Comparison of ENCODE assay signal across 8 mouse cellular contexts in the genomic region with DNA sequence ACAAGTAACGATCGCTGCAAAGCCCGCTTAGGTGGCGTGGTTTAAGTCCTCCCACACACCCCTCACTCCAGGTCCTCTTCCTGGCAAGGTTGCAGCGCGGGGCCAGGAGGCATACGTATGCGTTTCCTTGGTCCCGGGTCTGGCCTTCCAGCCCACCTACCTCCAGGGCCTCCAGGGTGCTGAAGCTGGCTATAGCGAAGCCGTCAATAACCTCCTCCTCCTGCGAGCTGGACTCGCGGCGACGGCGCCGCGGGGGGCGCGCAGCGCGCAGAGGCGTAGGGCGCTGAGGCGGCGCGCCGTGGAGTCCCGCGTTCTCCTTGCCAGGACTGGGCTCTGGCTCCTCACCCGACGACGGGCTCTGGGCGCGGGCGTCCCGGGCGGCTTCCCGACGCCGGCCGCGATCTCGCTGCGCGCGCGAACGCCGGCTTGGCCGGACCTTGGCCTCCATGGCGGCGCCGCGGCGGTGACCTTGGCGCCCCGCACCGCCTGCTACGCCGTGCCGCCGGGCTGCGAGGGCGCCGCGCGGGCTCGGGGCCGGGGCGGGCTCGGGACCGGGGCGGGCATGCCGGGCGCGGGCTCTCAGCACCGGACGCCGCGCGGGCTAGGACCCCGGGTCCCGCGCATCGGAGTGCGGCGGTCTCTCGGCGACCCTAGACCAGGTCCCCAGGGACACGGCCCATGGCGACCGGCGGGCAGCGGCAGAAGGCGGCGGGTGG. TPM values are rescaled to one million over a fixed set of nuclear protein-coding genes. Genes with fewer than 3 reads are reported as not detected.
DNase-seq lines count a peak whose midpoint lies in the region; ATAC-seq and TF ChIP-seq lines count a peak whose summit lies in the region.

No protein-coding gene starts in this region.

- peak overlapping the region; percentile 88 for H3K4me3 ChIP-seq in left cerebral cortex, adult 2 months
- peak overlapping the region; percentile 81 for H3K4me3 ChIP-seq in brown adipose tissue, adult 24 weeks (ENCODE audit: insufficient read depth, low read depth, low read length)
- H3K4me3 ChIP-seq in forebrain, embryonic 11.5 days (ENCODE audit: low read depth, low read length) = peak overlapping the region; percentile 95
- H3K4me3 ChIP-seq in intestine, embryonic 15.5 days (replicated peaks) = peak overlapping the region; percentile 98
- peak overlapping the region; percentile 89 for H3K4me3 ChIP-seq in lung, embryonic 16.5 days (ENCODE audit: low read length)

- peak overlapping the region; percentile 99 for H3K4me2 ChIP-seq in forebrain, embryonic 11.5 days (ENCODE audit: low read depth, low read length, severe bottlenecking)
- peak overlapping the region; percentile 89 for H3K4me2 ChIP-seq in intestine, embryonic 15.5 days (replicated peaks)
- peak overlapping the region; percentile 67 for H3K4me2 ChIP-seq in lung, embryonic 16.5 days (ENCODE audit: low read depth, low read length)

- peaks cover 18% of the 10 kb centered on the region for H3K4me1 ChIP-seq in brown adipose tissue, adult 24 weeks (ENCODE audit: control insufficient read depth, insufficient read depth, insufficient read length, low read length)
- H3K4me1 ChIP-seq in forebrain, embryonic 11.5 days (replicated peaks; ENCODE audit: control insufficient read depth, insufficient read depth, low read length) = peaks cover 10% of the 10 kb centered on the region; the same call in 1 of the 2 replicates
- H3K4me1 ChIP-seq in intestine, embryonic 15.5 days (replicated peaks) = peaks cover 19% of the 10 kb centered on the region
- H3K4me1 ChIP-seq in lung, embryonic 16.5 days (replicated peaks; ENCODE audit: control insufficient read depth, insufficient read depth, low read length) = peaks cover 13% of the 10 kb centered on the region

- H3K36me3 ChIP-seq in forebrain, embryonic 11.5 days (ENCODE audit: control insufficient read depth, insufficient read depth, low read length) = no peaks in the 10 kb centered on the region
- H3K36me3 ChIP-seq in intestine, embryonic 15.5 days = no peaks in the 10 kb centered on the region
- no peaks in the 10 kb centered on the region for H3K36me3 ChIP-seq in lung, embryonic 16.5 days (ENCODE audit: control insufficient read depth, insufficient read depth, low read length)

- intact Hi-C loops in left cerebral cortex, adult 2 months (cut with DNase I) = no loop called here

- under 1% methylated on average over 75 of the region's 98 CpGs for WGBS in forebrain, embryonic 11.5 days
- under 1% methylated on average over 95 of the region's 98 CpGs for WGBS in intestine, embryonic 15.5 days
- WGBS in lung, embryonic 16.5 days = under 1% methylated on average over 95 of the region's 98 CpGs

- TF ChIP-seq CTCF in left cerebral cortex, adult 2 months (IDR thresholded peaks at IDR 0.05) = no peak

- peak overlapping the region; percentile 83 for H3K27ac ChIP-seq in left cerebral cortex, adult 2 months
- H3K27ac ChIP-seq in brown adipose tissue, adult 24 weeks (replicated peaks; ENCODE audit: low read depth, low read length) = peak overlapping the region; percentile 69
- no peak overlapping the region for H3K27ac ChIP-seq in forebrain, embryonic 11.5 days (ENCODE audit: low read depth, low read length)
- peak overlapping the region; percentile 71 for H3K27ac ChIP-seq in intestine, embryonic 15.5 days
- peak overlapping the region; percentile 77 for H3K27ac ChIP-seq in lung, embryonic 16.5 days (ENCODE audit: low read length)

- peaks cover 2% of the 10 kb centered on the region; the same call in 1 of the 2 replicates for H3K27me3 ChIP-seq in forebrain, embryonic 11.5 days (ENCODE audit: control insufficient read depth, insufficient read depth, low read length)
- no peaks in the 10 kb centered on the region for H3K27me3 ChIP-seq in intestine, embryonic 15.5 days (replicated peaks)
- no peaks in the 10 kb centered on the region for H3K27me3 ChIP-seq in lung, embryonic 16.5 days (ENCODE audit: control insufficient read depth, insufficient read depth, low read depth, low read length)

- no peak for DNase-seq in left cerebral cortex, adult 2 months (ENCODE audit: extremely low spot score in 1 of 2, low spot score in 2 of 2)
- no peak for DNase-seq in left cerebral cortex, adult 11 months (ENCODE audit: low spot score)
- peak; percentile 61 for DNase-seq in forebrain, embryonic 11.5 days (ENCODE audit: low spot score)
- peak; percentile 45 for DNase-seq in right cerebral cortex, postnatal 4 days
- DNase-seq in adrenal gland, postnatal 4 days (ENCODE audit: low spot score in 2 of 2) = no peak

- H3K9me3 ChIP-seq in forebrain, embryonic 11.5 days (ENCODE audit: control insufficient read depth, low read length) = no peaks in the 10 kb centered on the region
- H3K9me3 ChIP-seq in intestine, embryonic 15.5 days = no peaks in the 10 kb centered on the region
- H3K9me3 ChIP-seq in lung, embryonic 16.5 days (ENCODE audit: control insufficient read depth, low read length) = no peaks in the 10 kb centered on the region

- peak overlapping the region; percentile 82 for H3K9ac ChIP-seq in forebrain, embryonic 11.5 days (ENCODE audit: low read length)
- H3K9ac ChIP-seq in intestine, embryonic 15.5 days = peak overlapping the region; percentile 83
- peak overlapping the region; percentile 87 for H3K9ac ChIP-seq in lung, embryonic 16.5 days (ENCODE audit: low read length)

- ATAC-seq in forebrain, embryonic 11.5 days (replicated peaks; ENCODE audit: low FRiP score) = peak; percentile 13; the same call in 1 of the 2 replicates
- ATAC-seq in intestine, embryonic 15.5 days = no peak; the same call in 1 of the 2 replicates
- ATAC-seq in lung, embryonic 16.5 days (ENCODE audit: low read depth) = peak; percentile 19

RNA-seq across cellular contexts. Expression of gene Fbrsl1, which starts 0.4 kb away (rescaled TPM):
- 10 to 100 TPM; 78.1 to 79.8 TPM for total RNA-seq in left cerebral cortex, adult 2 months (2021)
- polyA plus RNA-seq in brown adipose tissue, adult 24 weeks (2012; ENCODE audit: insufficient read depth, insufficient read length, missing spikeins) = 10.4 and 12.2 TPM in 2 replicates
- 39.5 and 41.1 TPM in 2 replicates for polyA plus RNA-seq in forebrain, embryonic 11.5 days (2014; fragmentation: Nextera tagmentation; extraction: Ambion mirVana)
- 9.6 and 11.2 TPM in 2 replicates for polyA plus RNA-seq in intestine, embryonic 15.5 days (2015; fragmentation: Nextera tagmentation; extraction: Ambion mirVana)
- 5.2 and 5.5 TPM in 2 replicates for polyA plus RNA-seq in lung, embryonic 16.5 days (2015; fragmentation: Nextera tagmentation; extraction: Ambion mirVana)
- total RNA-seq in adrenal gland, postnatal 4 days (2021) = 10 to 100 TPM; 97.9 to 99.9 TPM

Comparison
In these comparisons a context has a peak if more than half of its experiments do, and no peak if none do; other contexts are left out.
1. DNase-seq: peak in forebrain, embryonic 11.5 days (single experiment) and right cerebral cortex, postnatal 4 days (single experiment); none in left cerebral cortex, adult 2 months (0 of 2), left cerebral cortex, adult 11 months (single experiment) and adrenal gland, postnatal 4 days (0 of 2).
2. Peak in every context shown above with its lines, with median percentiles within 50 percentile points of each other: H3K4me3 ChIP-seq, H3K4me2 ChIP-seq and H3K9ac ChIP-seq.